Mouse (Mus musculus): Measurements from ENCODE around the gene Lrig1. TPM values are rescaled to one million over a fixed set of nuclear protein-coding genes. Genes with fewer than 3 reads are reported as not detected.

The Lrig1 gene
- polyA plus RNA-seq, 1 experiment from 2014 or later, result 15.2 TPM

DNA sequence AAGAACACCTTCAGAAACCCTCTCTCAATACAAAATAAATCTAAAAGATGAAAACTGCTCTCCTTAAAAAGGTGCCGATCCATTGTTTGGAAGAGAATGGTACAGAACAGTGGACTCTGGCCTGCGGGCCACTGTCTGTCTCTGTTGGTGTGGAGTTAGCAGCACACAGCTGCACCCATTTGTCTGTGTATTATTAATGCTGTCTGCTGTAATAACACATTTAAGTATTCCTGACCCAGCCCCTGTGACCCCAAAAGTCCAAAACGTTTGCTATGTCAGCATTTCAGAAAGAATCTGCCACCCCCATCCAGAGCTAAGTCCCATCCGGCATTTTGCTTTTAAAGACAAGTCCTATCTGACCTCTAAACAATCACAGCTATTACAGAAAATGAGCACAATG, 84.0 kb downstream of the Lrig1 start:
- TF ChIP-seq EP300 (optimal IDR thresholded peaks at IDR 0.05) (no peak), CTCF (IDR thresholded peaks at IDR 0.05; ENCODE audit: low read depth) (no peak)
- no peak overlapping the region for H3K4me3 ChIP-seq (ENCODE audit: low read depth, low read length)
- no peak overlapping the region for H3K27ac ChIP-seq (replicated peaks)
- no peak for DNase-seq (ENCODE audit: low spot score)
- no peaks in the 10 kb centered on the region for H3K9me3 ChIP-seq (ENCODE audit: control insufficient read depth, low read length)
- H3K4me1 ChIP-seq (replicated peaks; ENCODE audit: control insufficient read depth, insufficient read depth), result no peaks in the 10 kb centered on the region
- no peaks in the 10 kb centered on the region for H3K27me3 ChIP-seq (ENCODE audit: control insufficient read depth, insufficient read depth, low read length)
- WGBS, result 59% methylated on average over 4 of the region's 4 CpGs
- H3K4me2 ChIP-seq (replicated peaks; ENCODE audit: low read depth), result no peak overlapping the region
- H3K9ac ChIP-seq (ENCODE audit: low read length), result no peak overlapping the region
- ATAC-seq (ENCODE audit: low FRiP score, low TSS enrichment), result no peak
- H3K36me3 ChIP-seq (ENCODE audit: control insufficient read depth, insufficient read depth, low read length), result peaks cover 43% of the 10 kb centered on the region

DNA sequence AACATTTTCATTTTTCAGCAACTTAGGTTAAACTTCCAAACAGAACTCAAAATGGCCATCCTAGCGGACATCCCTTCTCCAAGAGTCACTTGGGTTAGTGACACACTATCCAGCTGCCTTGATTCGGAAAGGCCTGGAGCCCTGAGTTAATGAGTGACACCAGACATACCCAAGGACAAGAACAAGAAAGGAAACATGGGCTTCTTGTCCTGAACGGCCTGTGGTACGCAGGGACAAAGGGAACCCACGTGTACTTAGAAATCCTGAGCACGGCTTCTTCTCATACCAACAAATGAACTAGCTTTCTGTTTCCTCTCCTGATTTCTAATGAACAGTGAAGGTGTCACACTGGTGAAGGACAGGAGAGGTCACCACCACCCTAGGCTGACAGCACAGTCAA, 85.6 kb downstream of the Lrig1 start:
- Histone ChIP-seq H3K4me3 (ENCODE audit: low read depth, low read length) (no peak overlapping the region), H3K9me3 (ENCODE audit: control insufficient read depth, low read length) (no peaks in the 10 kb centered on the region), H3K4me1 (replicated peaks; ENCODE audit: control insufficient read depth, insufficient read depth) (no peaks in the 10 kb centered on the region), H3K27me3 (ENCODE audit: control insufficient read depth, insufficient read depth, low read length) (no peaks in the 10 kb centered on the region), H3K4me2 (replicated peaks; ENCODE audit: low read depth) (no peak overlapping the region), H3K9ac (ENCODE audit: low read length) (no peak overlapping the region), H3K36me3 (ENCODE audit: control insufficient read depth, insufficient read depth, low read length) (peaks cover 46% of the 10 kb centered on the region), H3K27ac (replicated peaks) (no peak overlapping the region)
- no peak for TF ChIP-seq EP300 (optimal IDR thresholded peaks at IDR 0.05)
- TF ChIP-seq CTCF (IDR thresholded peaks at IDR 0.05; ENCODE audit: low read depth), result no peak
- 90% methylated on average over 6 of the region's 6 CpGs for WGBS
- ATAC-seq (ENCODE audit: low FRiP score, low TSS enrichment) (no peak), DNase-seq (ENCODE audit: low spot score) (no peak)

DNA sequence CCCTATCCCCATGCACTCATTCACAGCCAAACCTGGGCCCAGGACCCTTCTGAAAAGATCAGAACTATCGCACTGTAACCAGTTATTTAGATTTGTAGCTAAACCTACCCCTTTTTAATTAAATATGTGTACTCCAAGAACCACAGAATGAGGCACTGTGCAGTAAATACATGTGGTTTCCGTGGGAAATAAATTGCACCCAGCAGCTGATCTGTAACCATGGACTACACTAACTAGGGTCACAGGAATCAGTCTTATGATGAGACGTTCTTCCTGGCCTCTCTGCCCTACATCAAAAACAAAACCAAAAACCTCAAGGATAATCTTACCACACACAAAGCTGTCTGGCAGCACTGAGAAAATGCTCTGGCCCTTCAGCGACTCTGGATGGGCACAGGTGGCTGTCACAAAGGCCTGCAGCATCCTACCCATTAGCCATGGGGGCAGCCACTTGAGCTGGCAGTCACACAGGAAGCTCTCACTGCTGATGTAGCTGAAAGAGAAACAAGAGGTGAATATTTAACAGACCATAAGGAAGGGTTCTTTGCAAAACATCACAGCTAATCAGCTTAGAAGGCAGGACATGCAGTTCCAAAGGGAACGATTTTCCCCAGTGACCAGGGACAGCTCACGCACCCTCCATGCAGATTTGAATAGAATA, 86.6 kb downstream of the Lrig1 start:
- 82% methylated on average over 6 of the region's 6 CpGs for WGBS
- H3K4me1 ChIP-seq (replicated peaks; ENCODE audit: control insufficient read depth, insufficient read depth), result no peaks in the 10 kb centered on the region
- DNase-seq (ENCODE audit: low spot score) (no peak), ATAC-seq (ENCODE audit: low FRiP score, low TSS enrichment) (no peak)
- H3K27ac ChIP-seq (replicated peaks), result no peak overlapping the region
- no peaks in the 10 kb centered on the region for H3K27me3 ChIP-seq (ENCODE audit: control insufficient read depth, insufficient read depth, low read length)
- no peak overlapping the region for H3K9ac ChIP-seq (ENCODE audit: low read length)
- H3K36me3 ChIP-seq (ENCODE audit: control insufficient read depth, insufficient read depth, low read length), result peaks cover 43% of the 10 kb centered on the region
- TF ChIP-seq EP300 (optimal IDR thresholded peaks at IDR 0.05) (no peak), CTCF (IDR thresholded peaks at IDR 0.05; ENCODE audit: low read depth) (no peak)
- no peaks in the 10 kb centered on the region for H3K9me3 ChIP-seq (ENCODE audit: control insufficient read depth, low read length)
- no peak overlapping the region for H3K4me3 ChIP-seq (ENCODE audit: low read depth, low read length)
- H3K4me2 ChIP-seq (replicated peaks; ENCODE audit: low read depth), result no peak overlapping the region

DNA sequence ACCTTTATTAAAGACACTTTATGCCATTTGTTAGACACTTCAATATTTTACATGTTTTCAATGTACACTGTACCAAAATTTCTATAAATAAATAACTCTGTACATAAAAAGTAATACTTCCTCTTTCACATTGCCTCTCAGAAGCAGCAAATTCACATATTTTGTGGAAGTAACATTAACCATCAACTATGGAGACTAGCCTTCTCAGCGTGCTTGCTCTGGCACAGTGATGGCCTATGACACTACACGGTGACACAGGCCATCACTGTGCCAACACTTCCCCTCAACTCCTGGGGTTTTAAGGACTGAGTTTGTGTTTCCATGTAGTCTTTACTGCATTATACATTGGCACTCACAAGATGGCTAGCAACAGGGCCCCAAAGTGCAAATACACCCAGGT, 95.4 kb downstream of the Lrig1 start:
- Histone ChIP-seq H3K27ac (replicated peaks) (no peak overlapping the region), H3K4me3 (ENCODE audit: low read depth, low read length) (no peak overlapping the region), H3K27me3 (ENCODE audit: control insufficient read depth, insufficient read depth, low read length) (no peaks in the 10 kb centered on the region), H3K4me1 (replicated peaks; ENCODE audit: control insufficient read depth, insufficient read depth) (no peaks in the 10 kb centered on the region), H3K9ac (ENCODE audit: low read length) (no peak overlapping the region), H3K9me3 (ENCODE audit: control insufficient read depth, low read length) (no peaks in the 10 kb centered on the region), H3K4me2 (replicated peaks; ENCODE audit: low read depth) (no peak overlapping the region), H3K36me3 (ENCODE audit: control insufficient read depth, insufficient read depth, low read length) (peaks cover 30% of the 10 kb centered on the region)
- ATAC-seq (ENCODE audit: low FRiP score, low TSS enrichment) (no peak), DNase-seq (ENCODE audit: low spot score) (no peak)
- 83% methylated on average over 2 of the region's 2 CpGs for WGBS
- TF ChIP-seq EP300 (optimal IDR thresholded peaks at IDR 0.05) (no peak), CTCF (IDR thresholded peaks at IDR 0.05; ENCODE audit: low read depth) (no peak)

DNA sequence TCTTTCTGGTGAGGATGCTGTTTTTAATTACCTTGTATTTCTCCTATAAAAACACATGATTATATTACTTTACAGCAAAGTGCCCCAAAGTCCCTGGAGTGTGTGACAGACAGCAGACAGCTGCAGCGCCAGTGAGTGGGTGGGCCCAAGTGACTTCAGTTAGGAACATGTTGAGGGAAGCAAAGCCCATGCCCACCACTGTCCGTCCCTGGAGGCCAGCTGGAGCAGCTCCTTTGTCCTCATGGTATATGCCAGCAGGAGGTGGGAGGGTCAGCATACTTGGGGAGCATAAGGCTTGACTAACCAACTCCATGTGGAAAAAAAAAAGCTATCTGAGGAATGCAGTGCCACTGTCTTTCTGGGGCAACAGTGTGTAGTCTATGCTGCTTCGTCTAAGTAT, 95.9 kb downstream of the Lrig1 start:
- DNase-seq (ENCODE audit: low spot score) (no peak), ATAC-seq (ENCODE audit: low FRiP score, low TSS enrichment) (no peak)
- Histone ChIP-seq H3K36me3 (ENCODE audit: control insufficient read depth, insufficient read depth, low read length) (peaks cover 25% of the 10 kb centered on the region), H3K27me3 (ENCODE audit: control insufficient read depth, insufficient read depth, low read length) (no peaks in the 10 kb centered on the region), H3K4me2 (replicated peaks; ENCODE audit: low read depth) (no peak overlapping the region), H3K9ac (ENCODE audit: low read length) (no peak overlapping the region), H3K9me3 (ENCODE audit: control insufficient read depth, low read length) (no peaks in the 10 kb centered on the region), H3K27ac (replicated peaks) (no peak overlapping the region), H3K4me3 (ENCODE audit: low read depth, low read length) (no peak overlapping the region), H3K4me1 (replicated peaks; ENCODE audit: control insufficient read depth, insufficient read depth) (no peaks in the 10 kb centered on the region)
- TF ChIP-seq CTCF (IDR thresholded peaks at IDR 0.05; ENCODE audit: low read depth), result no peak
- TF ChIP-seq EP300 (optimal IDR thresholded peaks at IDR 0.05), result no peak
- WGBS, result 59% methylated on average over 3 of the region's 3 CpGs

DNA sequence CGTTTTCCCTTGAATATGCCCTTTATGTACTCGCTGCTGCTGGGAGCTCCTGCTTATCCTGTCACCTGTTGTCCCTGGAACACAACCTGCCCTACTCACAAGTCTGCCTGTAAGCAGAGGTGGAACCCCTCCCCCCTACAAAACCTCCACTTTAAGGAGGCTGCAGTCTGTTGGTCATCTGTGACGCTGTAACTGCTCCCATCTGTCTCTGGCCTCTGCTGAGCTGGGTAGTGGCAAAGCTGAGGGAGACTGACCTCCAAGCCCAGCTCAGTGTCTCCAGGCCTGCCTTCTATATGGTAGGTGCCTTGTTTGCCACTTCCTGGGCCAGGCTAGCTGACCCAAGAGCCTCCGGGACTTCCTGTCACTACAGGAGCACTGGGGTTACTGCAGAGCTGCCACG, 98.1 kb downstream of the Lrig1 start:
- TF ChIP-seq EP300 (optimal IDR thresholded peaks at IDR 0.05) (no peak), CTCF (IDR thresholded peaks at IDR 0.05; ENCODE audit: low read depth) (no peak)
- no peak overlapping the region for H3K27ac ChIP-seq (replicated peaks)
- ATAC-seq (ENCODE audit: low FRiP score, low TSS enrichment), result no peak

More for the DNA sequence above, 98.1 kb downstream of the Lrig1 start:
- WGBS, result 63% methylated on average over 5 of the region's 5 CpGs
- H3K27me3 ChIP-seq (ENCODE audit: control insufficient read depth, insufficient read depth, low read length), result no peaks in the 10 kb centered on the region
- H3K4me1 ChIP-seq (replicated peaks; ENCODE audit: control insufficient read depth, insufficient read depth), result no peaks in the 10 kb centered on the region
- no peak overlapping the region for H3K4me3 ChIP-seq (ENCODE audit: low read depth, low read length)
- H3K36me3 ChIP-seq (ENCODE audit: control insufficient read depth, insufficient read depth, low read length), result peaks cover 14% of the 10 kb centered on the region
- no peak for DNase-seq (ENCODE audit: low spot score)
- no peaks in the 10 kb centered on the region for H3K9me3 ChIP-seq (ENCODE audit: control insufficient read depth, low read length)
- H3K4me2 ChIP-seq (replicated peaks; ENCODE audit: low read depth), result no peak overlapping the region
- H3K9ac ChIP-seq (ENCODE audit: low read length), result no peak overlapping the region
